Mouse (Mus musculus) small intestine, adult 2 months (tissue): Measurements from ENCODE around the gene Il24.

ENCODE experiments used
- CTCF ChIP-seq: fragments of 200-500 bp; IDR thresholded peaks from 2 replicates; pipeline ENCODE4 v1.5.1; 2012; ENCODE audit warnings: low read depth, mild to moderate bottlenecking, control low read depth, inconsistent platforms, low read length, moderate library complexity, mixed read lengths; ENCODE audit not compliant: insufficient replicate concordance, insufficient read length; ENCODE audit errors: extremely low read depth
- POLR2A ChIP-seq: fragments of 200-500 bp; IDR thresholded peaks from 2 replicates; pipeline ENCODE4 v1.6.1; 2012; ENCODE audit warnings: low read depth, mild to moderate bottlenecking, control low read depth, inconsistent platforms, low read length, moderate library complexity

GRCm38 (mm10) chr1:130865541-130866221 lies 21.6 kb downstream of the Il24 start, which contains the start of gene Fcmr:
- TF ChIP-seq POLR2A: no peak
- TF ChIP-seq CTCF: no peak
